Mouse (Mus musculus): ENCODE results near the gene Mtln.

Gene Mtln

GRCm38 (mm10) chr2:127791919-127792603 lies at the start of gene Mtln:
TSS of gene Mtln (minus strand) at chr2:127792488.
- DNase-seq (ENCODE audit: inconsistent ontology term): peak; percentile 83

DNA sequence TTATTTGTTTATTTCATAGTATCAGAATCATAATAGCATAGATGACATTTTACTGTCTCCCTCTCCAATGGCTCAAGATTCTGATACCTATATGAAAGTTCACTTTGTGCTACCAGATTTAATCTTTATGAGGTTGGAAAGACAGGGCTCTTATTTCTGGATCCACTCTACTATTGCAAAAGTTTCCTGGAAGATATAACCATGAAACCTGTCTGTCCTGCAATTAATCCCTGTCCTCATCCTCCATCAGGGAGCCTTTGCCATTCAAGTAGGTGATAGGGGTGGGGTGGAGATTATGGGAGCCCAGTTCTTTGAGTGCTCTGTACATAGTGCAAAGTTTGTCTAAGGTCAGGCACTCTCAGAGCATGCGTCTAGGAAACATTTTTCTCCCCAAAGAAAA lies 49.1 kb upstream of the Mtln start:
- no peak for DNase-seq (ENCODE audit: inconsistent ontology term)

GRCm38 (mm10) chr2:127839425-127839824 lies 47.1 kb upstream of the Mtln start:
- DNase-seq (ENCODE audit: inconsistent ontology term): no peak

DNA sequence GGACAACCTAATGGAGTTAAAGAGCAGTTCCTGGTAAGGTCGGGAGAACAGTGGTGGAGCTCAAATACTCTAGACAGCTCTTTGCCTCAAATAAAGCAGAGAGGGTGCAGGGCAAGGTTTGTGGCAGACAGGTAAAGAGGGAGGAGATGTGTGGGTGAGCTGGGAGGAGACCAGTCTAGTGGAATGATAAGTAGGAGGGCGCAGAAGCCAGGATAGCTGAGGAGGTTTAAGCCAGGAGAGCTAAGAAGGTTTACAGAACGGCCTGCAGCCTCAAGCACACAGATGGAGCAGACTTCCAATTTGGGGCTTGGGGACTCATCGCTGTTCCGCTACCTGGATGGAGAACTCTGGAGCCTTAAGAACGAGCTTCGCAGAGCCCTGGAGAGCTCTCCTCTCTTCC lies 46.3 kb upstream of the Mtln start, which contains the start of gene Acoxl:
Acoxl (plus strand) TSS at position 301 of the 400 bp plus-strand sequence.
- DNase-seq (ENCODE audit: inconsistent ontology term): no peak

DNA sequence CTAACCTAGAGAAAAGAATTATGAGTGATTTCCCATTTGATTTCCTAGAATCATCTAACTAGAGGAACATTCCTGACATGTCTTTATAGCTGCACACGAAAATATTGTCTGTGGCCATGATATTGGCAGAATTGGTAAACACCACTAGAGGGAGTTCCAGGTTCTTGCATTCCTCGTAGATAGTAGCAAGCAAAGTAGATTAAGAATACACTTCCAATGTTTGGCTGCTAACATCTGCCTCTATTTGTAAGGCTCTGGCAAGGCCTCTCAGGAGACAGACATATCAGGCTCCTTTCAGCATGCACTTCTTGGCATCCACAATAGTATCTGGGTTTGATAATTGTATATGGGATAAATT lies 40.5 kb upstream of the Mtln start:
- peak; percentile 29 for DNase-seq (ENCODE audit: inconsistent ontology term)

- DNase-seq (ENCODE audit: inconsistent ontology term): peak; percentile 34
These were observed 40.0 kb upstream of the Mtln start for GRCm38 (mm10) chr2:127832103-127832832.

- DNase-seq (ENCODE audit: inconsistent ontology term): peak; percentile 92
These were observed 39.3 kb upstream of the Mtln start, which contains the start of gene Bub1 for GRCm38 (mm10) chr2:127831401-127832102. TSS of gene Bub1 (minus strand) at chr2:127831865.

DNA sequence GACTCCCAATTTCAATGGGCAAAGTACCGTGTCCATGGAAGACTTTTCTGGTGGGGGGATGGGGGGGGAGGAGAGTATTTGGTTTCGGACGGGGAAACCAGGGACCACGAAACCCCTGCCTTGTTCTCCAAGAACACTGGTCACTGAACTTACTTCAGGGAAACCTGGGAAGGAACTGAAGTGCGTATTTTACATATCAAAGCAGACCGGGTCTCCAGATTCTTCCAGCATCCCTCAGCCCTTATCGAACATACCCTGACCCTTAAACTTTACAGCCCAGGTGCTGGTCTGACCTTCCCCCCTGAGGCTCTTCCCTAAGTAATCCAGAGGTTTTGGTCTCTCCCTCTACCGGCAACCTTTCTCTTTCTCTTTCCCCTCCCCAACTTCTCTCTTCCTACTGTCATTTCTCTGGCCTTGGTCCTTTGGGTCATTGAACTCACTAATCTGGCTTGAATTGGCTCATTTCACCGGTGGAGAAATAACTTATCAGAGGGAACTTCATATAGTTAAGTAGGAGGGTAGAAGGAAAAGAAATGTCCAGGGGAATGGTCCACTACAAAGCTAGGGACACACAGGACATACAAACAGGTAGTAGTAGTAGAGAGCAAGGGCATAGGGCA lies 2.5 kb downstream of the Mtln start:
- no peak for DNase-seq (ENCODE audit: inconsistent ontology term)

DNA sequence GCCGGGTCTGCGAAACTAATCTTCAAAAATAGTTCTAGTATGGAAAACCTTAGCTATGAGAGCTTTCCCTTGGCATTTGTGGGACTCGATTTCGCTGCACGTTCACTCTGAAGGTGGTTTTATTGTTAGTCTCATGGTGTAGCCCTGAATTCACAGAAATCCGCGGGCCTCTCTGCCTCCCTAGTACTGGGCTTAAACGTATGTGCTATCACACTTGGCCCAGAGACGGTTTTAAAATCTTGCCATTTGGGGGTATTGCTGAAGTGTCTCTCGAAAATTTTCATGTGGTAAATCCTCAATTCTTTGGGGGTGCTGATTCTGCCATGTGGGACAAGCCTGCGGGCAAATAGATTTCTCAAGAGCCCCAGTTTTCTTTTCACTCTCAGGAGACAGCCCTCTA lies 3.1 kb downstream of the Mtln start:
- no peak for DNase-seq (ENCODE audit: inconsistent ontology term)

GRCm38 (mm10) chr2:127788440-127789116 lies 3.7 kb downstream of the Mtln start, which contains the start of gene Nphp1:
TSS of gene Nphp1 (minus strand) at chr2:127788897.
- peak; percentile 84 for DNase-seq (ENCODE audit: inconsistent ontology term)

GRCm38 (mm10) chr2:127787226-127787625 lies 5.1 kb downstream of the Mtln start:
- no peak for DNase-seq (ENCODE audit: inconsistent ontology term)

- DNase-seq (ENCODE audit: inconsistent ontology term): no peak
These were observed 13.8 kb downstream of the Mtln start for GRCm38 (mm10) chr2:127778451-127778850.

DNA sequence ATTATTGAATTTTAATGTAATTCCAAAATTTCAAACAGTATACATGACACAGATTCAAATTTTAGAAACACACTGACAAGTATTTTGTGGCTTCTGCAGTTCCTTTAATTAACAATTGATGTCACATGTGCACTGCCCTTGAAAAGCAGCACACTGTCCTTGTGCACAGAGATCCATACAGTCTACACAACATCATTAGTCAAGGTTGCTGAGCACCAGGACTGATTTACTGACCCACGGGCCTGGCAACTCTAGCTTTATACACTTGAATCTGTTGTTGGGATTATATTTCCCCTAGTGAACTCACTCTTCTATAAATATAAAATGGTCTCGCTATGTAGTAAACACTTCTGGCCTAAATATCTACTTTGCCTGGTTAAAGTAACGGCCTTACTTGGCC lies 17.3 kb downstream of the Mtln start:
- DNase-seq (ENCODE audit: inconsistent ontology term): no peak

DNA sequence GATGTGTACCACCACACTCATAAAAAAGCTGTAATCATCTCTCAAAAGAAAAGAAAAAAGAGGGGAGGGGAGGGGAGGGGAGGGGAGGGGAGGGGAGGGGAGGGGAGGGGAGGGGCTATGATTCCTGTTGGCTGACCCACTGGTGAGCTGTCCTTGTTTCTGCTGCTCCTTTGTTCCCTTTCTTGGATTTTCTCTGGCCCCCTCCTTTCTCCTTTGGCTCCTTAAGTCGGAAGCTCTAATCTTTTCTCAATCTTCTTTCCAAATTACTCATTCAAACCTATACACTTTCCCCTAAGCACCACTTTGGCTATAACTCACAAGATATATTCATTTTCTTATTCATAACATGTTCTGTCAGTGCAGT lies 17.7 kb downstream of the Mtln start:
- DNase-seq (ENCODE audit: inconsistent ontology term): no peak

- DNase-seq (ENCODE audit: inconsistent ontology term): no peak
These were observed 18.2 kb downstream of the Mtln start for GRCm38 (mm10) chr2:127773938-127774577.

GRCm38 (mm10) chr2:127761587-127761986 lies 30.7 kb downstream of the Mtln start:
- no peak for DNase-seq (ENCODE audit: inconsistent ontology term)

DNA sequence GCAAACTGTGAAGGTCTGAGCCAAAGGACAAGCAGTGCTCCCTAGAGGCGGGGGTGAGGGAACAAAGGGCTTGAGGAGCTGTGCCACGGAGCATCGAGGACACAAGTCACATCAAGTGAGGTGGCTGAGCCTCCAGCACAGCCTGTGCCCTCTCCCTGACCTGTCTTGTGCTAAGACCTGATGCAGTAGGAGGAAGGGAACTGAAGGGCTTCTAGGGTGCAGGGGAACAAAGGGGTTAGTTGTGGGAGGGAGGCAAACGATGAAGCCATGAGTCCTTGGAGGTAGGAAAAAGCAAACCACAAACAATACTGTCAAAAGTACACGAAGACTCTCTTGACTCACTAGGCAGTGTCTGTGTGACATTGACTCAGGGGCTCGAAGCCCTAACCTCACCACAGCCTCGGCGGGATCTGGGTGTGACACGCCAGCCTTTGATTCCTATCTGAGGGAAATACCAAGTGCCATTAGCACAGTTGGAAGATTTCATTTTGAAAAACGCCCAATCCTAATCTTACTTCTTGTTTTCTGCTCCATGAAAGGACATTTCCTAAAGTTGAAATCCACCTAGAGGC lies 31.8 kb downstream of the Mtln start:
- no peak for DNase-seq (ENCODE audit: inconsistent ontology term)

DNA sequence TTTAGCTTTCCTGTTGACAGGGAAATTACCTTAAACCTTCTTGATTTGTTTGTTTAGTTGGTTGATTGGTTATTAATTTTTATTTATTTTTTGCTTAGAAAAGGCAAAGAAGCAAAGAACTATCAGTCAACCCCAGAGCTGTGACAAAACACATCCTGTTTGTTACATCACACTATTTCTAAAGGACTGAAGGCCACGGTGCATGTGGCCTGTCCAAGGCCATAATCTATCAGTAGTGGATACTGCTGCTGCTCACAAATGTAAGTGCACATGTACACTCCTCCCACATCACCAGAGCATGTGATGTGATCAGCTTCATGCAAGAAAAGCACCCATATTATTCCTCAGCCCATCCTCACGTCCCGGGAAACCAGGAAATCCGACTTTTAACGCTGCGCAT lies 32.3 kb downstream of the Mtln start:
- DNase-seq (ENCODE audit: inconsistent ontology term): no peak

DNA sequence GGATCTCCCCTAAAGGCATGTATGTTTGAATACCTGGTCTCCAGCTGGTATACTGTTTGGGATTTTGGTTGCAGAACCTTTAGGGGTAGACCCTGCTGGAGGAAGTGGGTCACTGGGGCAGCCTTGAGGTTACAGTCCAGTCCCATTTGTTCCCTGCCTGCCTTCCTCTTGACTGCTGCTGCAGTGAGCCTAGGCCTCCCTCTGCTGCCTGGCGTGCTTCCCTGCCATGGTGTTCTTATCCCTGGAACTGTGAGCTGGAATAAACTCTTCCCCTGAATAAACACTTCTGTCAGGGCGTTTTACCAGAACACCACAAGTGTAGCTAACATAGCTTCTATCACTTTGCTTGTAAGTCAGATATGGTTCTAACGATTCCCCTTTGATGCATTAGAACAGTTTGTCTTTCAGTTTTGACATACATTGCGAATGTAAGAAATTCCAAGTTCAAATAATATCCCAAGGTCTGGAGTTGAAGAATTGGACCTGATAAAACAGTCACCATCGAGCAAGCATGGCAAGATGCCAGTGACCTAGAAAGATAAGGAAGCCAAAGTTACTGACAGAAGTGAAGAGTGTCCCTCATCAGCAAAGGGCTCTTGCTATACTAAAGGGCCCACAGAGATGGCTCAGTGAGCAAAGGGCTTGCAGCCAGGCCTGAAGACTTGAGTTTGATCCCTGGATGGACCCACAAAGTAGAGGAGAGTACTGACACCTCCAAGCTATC lies 33.0 kb downstream of the Mtln start:
- DNase-seq (ENCODE audit: inconsistent ontology term): no peak

- DNase-seq (ENCODE audit: inconsistent ontology term): no peak
These were observed 35.1 kb downstream of the Mtln start for GRCm38 (mm10) chr2:127757171-127757570.
